Mouse (Mus musculus) lung, embryonic 14.5 days (tissue): ENCODE measurements at regions not wholly inside any gene's neighbourhood (a gene's known extent, or its start where the extent isn't known, plus 50 kb on each side); places are given as distances from the start of the nearest gene placed in this dataset.
"Not testable (repeated sequence)": the region's sequence is repeated elsewhere in the genome, so short reads cannot be mapped to it uniquely, and the experiment has no call there.

Source experiments
- ATAC-seq: fragments of 200-750 bp; cut with Nextera tagmentation; 2 replicates; pipeline ENCODE4 v1.8.0; 2017; ENCODE audit warnings: mild to moderate bottlenecking, moderate TSS enrichment, moderate library complexity; ENCODE audit not compliant: insufficient read depth
- DNase-seq: peaks from one replicate; pipeline ENCODE4 v3.0.0-alpha.2; 2015
- H3K27ac ChIP-seq: fragments of 300-500 bp; sonication (generic); 2 replicates; pipeline ENCODE4 v1.5.1; 2014; ENCODE audit warnings: low read depth, mild to moderate bottlenecking, moderate library complexity
- H3K27me3 ChIP-seq: fragments of 300-500 bp; sonication (generic); 2 replicates; pipeline ENCODE4 v1.6.1; 2014; ENCODE audit warnings: low read length, control low read depth; ENCODE audit not compliant: insufficient read depth
- H3K36me3 ChIP-seq: fragments of 300-500 bp; sonication (generic); 2 replicates; pipeline ENCODE4 v1.6.1; 2014; ENCODE audit warnings: control low read depth; ENCODE audit not compliant: insufficient read depth
- H3K4me1 ChIP-seq: fragments of 300-500 bp; sonication (generic); 2 replicates; pipeline ENCODE4 v1.6.1; 2014; ENCODE audit warnings: antibody characterized with exemption, control low read depth; ENCODE audit not compliant: insufficient read depth
- H3K4me2 ChIP-seq: fragments of 300-500 bp; sonication (generic); 2 replicates; pipeline ENCODE4 v1.6.1; 2014; ENCODE audit warnings: mild to moderate bottlenecking
- H3K4me3 ChIP-seq: fragments of 300-500 bp; sonication (generic); 2 replicates; pipeline ENCODE4 v1.5.1; 2014; ENCODE audit warnings: low read depth, low read length
- H3K9ac ChIP-seq: fragments of 300-500 bp; sonication (generic); 2 replicates; pipeline ENCODE4 v1.6.1; 2014
- H3K9me3 ChIP-seq: fragments of 300-500 bp; sonication (generic); 2 replicates; pipeline ENCODE4 v1.6.1; 2016; ENCODE audit warnings: low read depth, low read length, control low read depth
- CTCF ChIP-seq: IDR thresholded peaks from 2 replicates; pipeline ENCODE4 v1.5.1; 2016; ENCODE audit warnings: antibody characterized with exemption, low read depth
- WGBS: fragments of 180-500 bp; shearing (Covaris S2); extraction: QIAGEN DNeasy Blood & Tissue Kit; methylation state at CpG from one replicate; pipeline ENCODE4 v1.1.7; 2014; 5-methylcytosine and 5-hydroxymethylcytosine counted together

DNA sequence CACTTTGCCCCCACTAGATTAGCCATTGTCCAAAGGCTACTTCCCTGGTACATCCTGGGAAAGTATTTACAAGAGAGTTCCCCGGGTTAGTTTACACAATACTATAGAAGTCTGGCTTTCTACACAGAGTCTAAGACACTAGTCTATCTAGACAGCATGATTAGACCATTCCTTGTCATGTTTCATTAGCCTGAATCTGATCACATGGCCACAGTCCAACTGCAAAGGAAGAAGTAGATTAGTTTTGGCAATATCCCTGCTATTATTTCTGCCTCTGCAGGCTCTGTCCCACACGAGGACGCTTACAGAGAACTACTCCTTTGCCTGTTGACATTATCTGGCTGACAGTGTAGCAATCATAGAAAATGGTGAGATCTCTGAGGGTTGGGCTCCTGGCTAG, 144.2 kb downstream of the Nuak1 start:
- ATAC-seq: no peak
- 62% methylated on average over 3 of the region's 3 CpGs for WGBS
- H3K4me3 ChIP-seq: no peak overlapping the region
- TF ChIP-seq CTCF: no peak
- no peak for DNase-seq
- H3K4me1 ChIP-seq: no peaks in the 10 kb centered on the region
- no peak overlapping the region for H3K9ac ChIP-seq
- no peaks in the 10 kb centered on the region for H3K27me3 ChIP-seq
- no peaks in the 10 kb centered on the region for H3K9me3 ChIP-seq
- no peak overlapping the region for H3K27ac ChIP-seq
- no peak overlapping the region for H3K4me2 ChIP-seq
- no peaks in the 10 kb centered on the region for H3K36me3 ChIP-seq

DNA sequence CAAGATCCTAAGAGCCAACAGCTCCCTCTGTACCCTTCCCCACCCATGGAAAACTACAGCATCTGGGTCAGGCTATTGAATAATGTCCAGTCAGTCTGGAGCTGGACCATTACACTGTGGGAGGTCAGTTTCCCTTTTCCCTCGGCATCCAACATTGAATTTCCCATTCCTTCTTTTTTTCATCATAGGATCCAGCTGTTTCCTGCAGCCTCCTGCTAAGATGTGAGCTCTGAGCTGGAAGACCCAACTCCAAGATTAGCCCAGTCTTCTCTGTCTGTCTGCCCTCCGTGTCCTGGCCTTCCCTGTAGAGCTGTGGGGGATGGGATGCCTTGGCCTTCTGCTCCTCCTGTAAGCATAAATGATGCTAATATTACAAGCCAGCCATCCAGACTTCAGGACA, 138.8 kb downstream of the Nuak1 start:
- Histone ChIP-seq H3K4me1 (no peaks in the 10 kb centered on the region), H3K27me3 (no peaks in the 10 kb centered on the region), H3K36me3 (no peaks in the 10 kb centered on the region), H3K4me3 (no peak overlapping the region), H3K27ac (no peak overlapping the region), H3K9me3 (no peaks in the 10 kb centered on the region), H3K4me2 (no peak overlapping the region), H3K9ac (no peak overlapping the region)
- ATAC-seq (no peak), DNase-seq (no peak)
- TF ChIP-seq CTCF: no peak
- 56% methylated on average over 2 of the region's 2 CpGs for WGBS

DNA sequence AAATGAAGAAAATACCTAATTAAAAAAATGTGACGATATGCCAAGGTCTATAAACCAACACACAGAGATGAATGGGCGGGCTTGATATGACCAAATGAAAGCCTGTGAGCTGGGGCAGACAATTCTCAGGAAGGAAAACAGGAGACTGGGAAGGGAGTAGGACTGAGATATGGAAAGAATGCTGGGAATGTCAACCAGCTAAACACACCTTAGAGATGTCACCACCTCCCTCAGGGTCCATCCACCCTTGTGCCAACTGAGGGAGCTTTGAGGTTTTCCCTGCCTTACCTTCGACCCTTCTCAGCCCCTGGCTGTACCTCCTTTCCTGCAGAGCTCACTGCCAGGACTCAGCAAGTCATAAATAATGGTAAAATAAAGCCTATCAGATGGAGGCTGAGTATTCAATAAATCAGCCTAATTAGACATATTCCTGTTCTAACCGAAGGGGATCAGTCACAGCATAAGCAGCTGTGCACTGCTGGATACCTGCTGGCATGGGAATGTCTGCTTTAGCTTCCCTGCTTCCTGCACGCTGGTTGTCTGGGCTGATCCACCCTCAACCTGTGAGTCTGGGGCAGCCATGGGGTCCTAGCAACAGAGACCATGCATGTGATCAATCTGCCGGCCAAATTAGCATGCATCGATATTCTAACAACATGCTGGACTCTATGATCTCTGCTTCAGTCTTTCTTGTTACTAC, 137.4 kb downstream of the Nuak1 start:
- DNase-seq (no peak), ATAC-seq (no peak)
- Histone ChIP-seq H3K9ac (no peak overlapping the region), H3K9me3 (no peaks in the 10 kb centered on the region), H3K4me1 (no peaks in the 10 kb centered on the region), H3K4me3 (no peak overlapping the region), H3K27ac (no peak overlapping the region), H3K36me3 (no peaks in the 10 kb centered on the region), H3K4me2 (no peak overlapping the region), H3K27me3 (no peaks in the 10 kb centered on the region)
- 56% methylated on average over 7 of the region's 7 CpGs for WGBS
- TF ChIP-seq CTCF: no peak

DNA sequence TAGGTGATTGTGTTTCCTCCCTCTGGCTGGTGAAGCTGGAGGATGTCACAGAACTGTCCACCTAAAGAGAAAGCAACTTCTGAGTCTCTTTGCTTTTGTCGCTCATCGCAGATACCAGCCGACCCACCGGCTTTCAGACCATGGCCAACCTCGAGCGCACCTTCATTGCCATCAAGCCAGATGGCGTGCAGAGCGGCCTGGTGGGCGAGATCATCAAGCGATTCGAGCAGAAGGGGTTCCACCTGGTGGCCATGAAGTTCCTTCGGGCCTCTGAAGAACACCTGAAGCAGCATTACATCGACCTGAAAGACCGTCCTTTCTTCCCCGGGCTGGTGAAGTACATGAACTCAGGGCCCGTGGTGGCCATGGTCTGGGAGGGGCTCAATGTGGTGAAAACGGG, 131.7 kb downstream of the Nuak1 start:
- H3K36me3 ChIP-seq, H3K27ac ChIP-seq, H3K9me3 ChIP-seq, ATAC-seq, H3K4me3 ChIP-seq, H3K4me2 ChIP-seq, H3K9ac ChIP-seq, H3K4me1 ChIP-seq, H3K27me3 ChIP-seq, DNase-seq: not testable (repeated sequence)
- 93% methylated on average over 17 of the region's 17 CpGs for WGBS
- TF ChIP-seq CTCF: peak; percentile 8; the same call in 1 of the 2 replicates

DNA sequence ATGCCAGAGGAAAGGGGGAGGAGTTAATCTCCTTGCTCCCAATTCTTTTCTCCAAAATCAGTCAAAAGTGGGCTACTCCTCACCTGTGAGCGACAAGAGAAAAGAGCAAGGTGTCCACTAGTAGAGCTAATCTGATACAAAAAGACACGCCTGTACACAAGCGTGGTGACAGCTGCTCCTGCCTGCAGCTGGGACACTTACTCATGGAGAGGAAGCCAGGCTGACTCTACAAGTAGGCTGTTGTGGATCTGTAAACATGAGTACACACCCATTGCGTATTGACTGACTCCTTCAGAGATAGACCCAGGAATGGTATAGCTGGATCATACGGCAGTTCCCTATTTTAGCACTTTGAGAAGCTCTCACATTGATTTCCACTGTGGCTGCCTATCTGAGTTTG, 129.7 kb downstream of the Nuak1 start:
- 87% methylated on average over 5 of the region's 5 CpGs for WGBS
- H3K9me3 ChIP-seq: no peaks in the 10 kb centered on the region
- H3K4me1 ChIP-seq: no peaks in the 10 kb centered on the region
- DNase-seq (no peak), ATAC-seq (no peak)
- H3K36me3 ChIP-seq: no peaks in the 10 kb centered on the region
- no peak for TF ChIP-seq CTCF
- no peak overlapping the region for H3K9ac ChIP-seq
- H3K27me3 ChIP-seq: no peaks in the 10 kb centered on the region
- no peak overlapping the region for H3K4me2 ChIP-seq
- H3K27ac ChIP-seq: no peak overlapping the region
- H3K4me3 ChIP-seq: no peak overlapping the region

DNA sequence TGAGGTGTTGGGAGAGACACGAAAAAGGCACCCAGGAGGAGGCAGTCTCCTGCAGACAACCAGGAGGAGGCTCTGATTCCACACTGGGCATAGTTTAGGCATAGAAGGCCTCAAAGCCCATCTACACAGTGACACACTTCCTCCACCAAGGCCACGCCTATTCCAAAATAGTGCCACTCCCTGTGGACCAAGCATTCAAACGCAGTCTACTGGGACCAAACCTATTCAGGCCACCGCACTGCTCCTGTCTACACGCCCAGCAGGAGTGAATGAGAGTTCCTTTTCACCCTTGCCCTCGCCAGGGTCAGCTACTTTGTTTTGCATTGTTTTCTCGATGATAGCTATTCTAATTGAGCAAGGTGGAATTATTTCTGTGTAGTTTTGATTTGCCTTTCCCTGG, 127.7 kb downstream of the Nuak1 start:
- TF ChIP-seq CTCF: no peak
- Histone ChIP-seq H3K27me3 (no peaks in the 10 kb centered on the region), H3K27ac (no peak overlapping the region), H3K4me3 (no peak overlapping the region), H3K4me2 (no peak overlapping the region), H3K4me1 (no peaks in the 10 kb centered on the region), H3K9ac (no peak overlapping the region), H3K9me3 (no peaks in the 10 kb centered on the region), H3K36me3 (no peaks in the 10 kb centered on the region)
- WGBS: 76% methylated on average over 7 of the region's 7 CpGs
- DNase-seq (no peak), ATAC-seq (no peak)

DNA sequence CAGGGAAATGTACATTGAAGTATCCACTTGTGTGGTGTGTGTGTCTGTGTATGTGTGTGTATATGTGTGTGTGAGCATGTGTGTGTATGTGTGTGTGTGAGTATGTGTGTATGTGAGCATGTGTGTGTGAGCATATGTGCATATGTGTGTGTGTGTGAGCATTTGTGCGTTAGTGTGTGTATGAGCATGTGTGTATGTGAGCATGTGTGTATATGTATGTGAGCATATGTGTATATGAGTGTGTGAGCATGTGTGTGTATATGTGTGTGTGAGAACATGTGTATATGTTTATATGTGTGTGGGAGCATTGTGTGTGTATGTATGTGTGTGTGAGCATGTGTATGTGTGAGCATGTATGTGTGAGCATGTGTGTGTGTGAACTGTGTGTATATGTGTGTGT, 123.5 kb downstream of the Nuak1 start:
- Histone ChIP-seq H3K4me3 (no peak overlapping the region), H3K27me3 (no peaks in the 10 kb centered on the region), H3K4me2 (no peak overlapping the region), H3K9me3 (no peaks in the 10 kb centered on the region), H3K27ac (no peak overlapping the region), H3K9ac (no peak overlapping the region), H3K36me3 (no peaks in the 10 kb centered on the region), H3K4me1 (no peaks in the 10 kb centered on the region)
- ATAC-seq (no peak), DNase-seq (no peak)
- no peak for TF ChIP-seq CTCF
- WGBS: 94% methylated on average over 1 of the region's 1 CpGs
